Mouse (Mus musculus) lung, postnatal 0 days (tissue): ENCODE data around the gene Ttll11. TPM values are rescaled to one million over a fixed set of nuclear protein-coding genes. Genes with fewer than 3 reads are reported as not detected.

Experiments
- ATAC-seq: fragments of 200-750 bp; cut with Nextera tagmentation; 2 replicates; pipeline ENCODE4 v1.8.0; 2017; ENCODE audit warnings: moderate library complexity
- DNase-seq: peaks from one replicate; pipeline ENCODE4 v3.0.0-alpha.2; 2016; ENCODE audit warnings: low spot score
- H3K27ac ChIP-seq: fragments of 300-500 bp; sonication (generic); 2 replicates; pipeline ENCODE4 v1.5.1; 2014; ENCODE audit warnings: antibody characterized with exemption, mild to moderate bottlenecking, low read length, mixed read lengths
- H3K27me3 ChIP-seq: fragments of 300-500 bp; sonication (generic); replicated peaks from 2 replicates; pipeline ENCODE4 v1.6.1; 2014; ENCODE audit warnings: low read length, mixed read lengths; ENCODE audit not compliant: insufficient read depth
- H3K36me3 ChIP-seq: fragments of 300-500 bp; sonication (generic); 2 replicates; pipeline ENCODE4 v1.6.1; 2014; ENCODE audit warnings: low read length, mixed read lengths; ENCODE audit not compliant: insufficient read depth
- H3K4me1 ChIP-seq: fragments of 300-500 bp; sonication (generic); 2 replicates; pipeline ENCODE4 v1.6.1; 2014; ENCODE audit warnings: antibody characterized with exemption, low read depth, low read length, mixed read lengths; ENCODE audit not compliant: insufficient read depth
- H3K4me2 ChIP-seq: fragments of 300-500 bp; sonication (generic); replicated peaks from 2 replicates; pipeline ENCODE4 v1.6.1; 2014; ENCODE audit warnings: low read depth, mild to moderate bottlenecking, low read length, moderate library complexity, mixed read lengths
- H3K4me3 ChIP-seq: fragments of 300-500 bp; sonication (generic); 2 replicates; pipeline ENCODE4 v1.5.1; 2014; ENCODE audit warnings: low read depth, low read length
- H3K9ac ChIP-seq: fragments of 300-500 bp; sonication (generic); replicated peaks from 2 replicates; pipeline ENCODE4 v1.6.1; 2014; ENCODE audit warnings: low read depth, mild to moderate bottlenecking
- H3K9me3 ChIP-seq: fragments of 300-500 bp; sonication (generic); 2 replicates; pipeline ENCODE4 v1.6.1; 2016; ENCODE audit warnings: low read length, mixed read lengths
- CTCF ChIP-seq: IDR thresholded peaks from 2 replicates; pipeline ENCODE4 v1.5.1; 2016; ENCODE audit warnings: antibody characterized with exemption, mild to moderate bottlenecking
- EP300 ChIP-seq: IDR thresholded peaks from 2 replicates; pipeline ENCODE4 v1.6.1; 2016; ENCODE audit warnings: antibody characterized with exemption, mild to moderate bottlenecking, control low read depth
- WGBS: fragments of 180-500 bp; shearing (Covaris S2); extraction: QIAGEN DNeasy Blood & Tissue Kit; methylation state at CpG from one replicate; pipeline ENCODE4 v1.1.7; 2014; 5-methylcytosine and 5-hydroxymethylcytosine counted together
- polyA plus RNA-seq: library from polyadenylated mRNA; unstranded; fragments of >200 nt; fragmentation: Nextera tagmentation; extraction: Ambion mirVana; gene quantifications from 2 replicates; pipeline ENCODE4 v1.2.1, GENCODE M21; 2015

Gene Ttll11
- polyA plus RNA-seq, 1 experiment from 2014 or later, result 2.1 TPM

DNA sequence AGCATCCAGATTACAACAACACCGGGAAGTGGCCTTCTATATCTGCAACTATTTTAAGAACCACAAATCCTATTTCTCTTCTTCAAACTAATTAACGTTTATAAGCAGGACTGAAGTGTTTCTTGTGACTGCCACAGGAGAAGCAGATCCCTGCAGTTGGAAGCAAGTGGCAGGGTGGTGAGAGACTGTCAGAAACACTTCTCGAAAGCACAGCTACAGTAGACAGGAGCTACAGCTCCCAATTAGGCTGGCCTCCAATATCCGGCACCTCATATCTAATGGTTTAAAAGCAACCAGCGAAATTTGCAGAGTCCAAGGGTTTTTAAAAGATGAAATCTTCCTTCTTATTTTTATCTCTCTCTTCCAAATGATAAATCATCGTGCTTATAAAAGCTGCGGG is 104.1 kb downstream of the Ttll11 start:
- H3K4me2 ChIP-seq, result no peak overlapping the region
- no peaks in the 10 kb centered on the region for H3K36me3 ChIP-seq
- DNase-seq (no peak), ATAC-seq (no peak)
- no peak overlapping the region for H3K4me3 ChIP-seq
- peaks cover 3% of the 10 kb centered on the region; the same call in 1 of the 2 replicates for H3K4me1 ChIP-seq
- H3K9ac ChIP-seq, result no peak overlapping the region
- WGBS, result 61% methylated on average over 7 of the region's 7 CpGs
- H3K27ac ChIP-seq, result no peak overlapping the region
- H3K9me3 ChIP-seq, result no peaks in the 10 kb centered on the region
- no peaks in the 10 kb centered on the region for H3K27me3 ChIP-seq
- TF ChIP-seq EP300 (no peak), CTCF (no peak)

DNA sequence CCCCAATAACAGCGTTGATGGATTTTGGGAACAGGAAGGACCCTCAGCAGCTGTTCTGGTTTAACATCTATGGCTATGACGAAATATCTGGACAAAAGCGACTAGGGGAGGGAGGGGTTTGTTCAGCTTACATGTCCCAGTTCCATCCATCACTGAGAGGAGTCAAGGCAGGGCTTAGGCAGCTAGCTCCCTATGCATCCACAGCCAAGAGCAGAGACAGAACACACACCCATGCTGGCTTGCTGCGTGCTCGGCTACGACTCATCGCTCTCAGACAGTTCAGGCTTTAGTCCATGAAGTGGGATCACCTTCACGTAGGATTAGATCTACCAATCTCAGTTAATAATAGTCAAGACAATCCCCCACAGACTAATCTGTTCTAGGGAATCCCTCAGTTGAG is 105.3 kb downstream of the Ttll11 start:
- H3K9ac ChIP-seq, result no peak overlapping the region
- H3K4me2 ChIP-seq, result no peak overlapping the region
- H3K27ac ChIP-seq, result no peak overlapping the region
- no peak overlapping the region for H3K4me3 ChIP-seq
- peak; percentile 21 for DNase-seq
- TF ChIP-seq EP300, result no peak
- no peak for TF ChIP-seq CTCF
- no peaks in the 10 kb centered on the region for H3K4me1 ChIP-seq
- WGBS, result 68% methylated on average over 8 of the region's 8 CpGs
- H3K9me3 ChIP-seq, result no peaks in the 10 kb centered on the region
- no peak; the same call in 1 of the 2 replicates for ATAC-seq
- no peaks in the 10 kb centered on the region; the same call in 1 of the 2 replicates for H3K27me3 ChIP-seq
- no peaks in the 10 kb centered on the region for H3K36me3 ChIP-seq

GRCm38 (mm10) chr2:35869165-35869564 is 110.5 kb downstream of the Ttll11 start:
- DNase-seq, result no peak
- TF ChIP-seq EP300 (no peak), CTCF (peak; percentile 24; the same call in 1 of the 2 replicates)
- no peaks in the 10 kb centered on the region; the same call in 1 of the 2 replicates for H3K27me3 ChIP-seq
- WGBS, result 48% methylated on average over 2 of the region's 2 CpGs
- no peak overlapping the region for H3K4me2 ChIP-seq
- H3K36me3 ChIP-seq, result no peaks in the 10 kb centered on the region
- no peaks in the 10 kb centered on the region for H3K4me1 ChIP-seq
- no peak overlapping the region for H3K27ac ChIP-seq
- H3K9ac ChIP-seq, result no peak overlapping the region
- H3K4me3 ChIP-seq, result no peak overlapping the region
- no peaks in the 10 kb centered on the region for H3K9me3 ChIP-seq
- ATAC-seq, result no peak

GRCm38 (mm10) chr2:35863284-35863683 is 116.4 kb downstream of the Ttll11 start:
- H3K4me3 ChIP-seq, result no peak overlapping the region
- H3K4me2 ChIP-seq, result no peak overlapping the region
- 68% methylated on average over 4 of the region's 4 CpGs for WGBS
- no peaks in the 10 kb centered on the region for H3K36me3 ChIP-seq
- DNase-seq (no peak), ATAC-seq (no peak)
- TF ChIP-seq CTCF (no peak), EP300 (no peak)
- H3K27me3 ChIP-seq, result no peaks in the 10 kb centered on the region
- H3K9ac ChIP-seq, result no peak overlapping the region
- H3K4me1 ChIP-seq, result no peaks in the 10 kb centered on the region
- H3K27ac ChIP-seq, result no peak overlapping the region
- no peaks in the 10 kb centered on the region for H3K9me3 ChIP-seq

GRCm38 (mm10) chr2:35861185-35861584 is 118.5 kb downstream of the Ttll11 start:
- WGBS, result 59% methylated on average over 7 of the region's 7 CpGs
- Histone ChIP-seq H3K4me1 (no peaks in the 10 kb centered on the region), H3K9ac (no peak overlapping the region), H3K9me3 (no peaks in the 10 kb centered on the region), H3K27me3 (no peaks in the 10 kb centered on the region), H3K4me3 (no peak overlapping the region), H3K4me2 (no peak overlapping the region), H3K27ac (no peak overlapping the region), H3K36me3 (no peaks in the 10 kb centered on the region)
- DNase-seq (no peak), ATAC-seq (no peak)
- TF ChIP-seq CTCF (no peak), EP300 (no peak)

- Histone ChIP-seq H3K4me1 (no peaks in the 10 kb centered on the region), H3K27ac (no peak overlapping the region), H3K9ac (no peak overlapping the region), H3K4me3 (no peak overlapping the region), H3K4me2 (no peak overlapping the region), H3K36me3 (no peaks in the 10 kb centered on the region), H3K27me3 (no peaks in the 10 kb centered on the region), H3K9me3 (no peaks in the 10 kb centered on the region)
- TF ChIP-seq EP300 (no peak), CTCF (no peak)
- ATAC-seq, result no peak
- DNase-seq, result no peak
- 37% methylated on average over 10 of the region's 10 CpGs for WGBS
Observed at GRCm38 (mm10) chr2:35860394-35860744, 119.3 kb downstream of the Ttll11 start.

GRCm38 (mm10) chr2:35859708-35860393 is 119.9 kb downstream of the Ttll11 start:
- Histone ChIP-seq H3K9ac (no peak overlapping the region), H3K27ac (no peak overlapping the region), H3K4me3 (no peak overlapping the region), H3K36me3 (no peaks in the 10 kb centered on the region), H3K4me2 (no peak overlapping the region), H3K9me3 (no peaks in the 10 kb centered on the region), H3K27me3 (no peaks in the 10 kb centered on the region), H3K4me1 (no peaks in the 10 kb centered on the region)
- 45% methylated on average over 7 of the region's 7 CpGs for WGBS
- DNase-seq, result no peak
- no peak for ATAC-seq
- TF ChIP-seq EP300 (no peak), CTCF (no peak)
